Mouse (Mus musculus) ES-Bruce4 (cell line): ENCODE data around the gene Tbc1d9b.

Experiments used
- CTCF ChIP-seq: IDR thresholded peaks from one replicate; pipeline ENCODE4 v1.8.1; 2011; ENCODE audit warnings: low read depth, low read length
- EP300 ChIP-seq: IDR thresholded peaks from 2 replicates; pipeline ENCODE4 v1.6.1; 2011; ENCODE audit warnings: low read depth, low read length; ENCODE audit not compliant: insufficient read depth

DNA sequence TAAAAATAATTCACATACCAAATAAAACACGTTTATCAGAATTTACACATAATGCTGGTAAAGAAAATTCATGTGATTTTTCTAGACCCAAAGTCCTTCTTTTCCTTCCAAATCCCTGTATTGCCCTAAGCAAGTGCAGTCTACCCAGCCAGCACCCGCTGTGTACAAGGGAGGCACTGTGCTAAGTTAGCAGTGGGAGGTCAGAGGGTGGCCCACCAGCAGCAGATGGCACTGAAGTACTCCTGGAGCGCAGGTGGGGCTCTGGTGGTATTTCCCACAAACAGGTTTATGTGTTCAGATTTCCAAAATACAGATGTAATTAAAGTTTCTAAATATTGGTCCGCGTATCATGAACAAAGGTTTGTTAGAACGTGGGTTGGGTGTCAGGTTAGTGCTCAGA lies 34.1 kb upstream of the Tbc1d9b start:
- TF ChIP-seq CTCF: no peak
- TF ChIP-seq EP300: no peak
